Mouse (Mus musculus) spleen, postnatal 36 days (tissue): Measurements from ENCODE around the gene Clec2l.

Experiments used
- DNase-seq, 2 experiments: peaks; one replicate each; pipeline ENCODE4 v3.0.0; 2022; ENCODE audit warnings: low spot score in 2 of 2, mixed read lengths in 1 of 2

Gene Clec2l

GRCm38 (mm10) chr6:38718625-38719024 is 55.8 kb downstream of the Clec2l start:
- no peak for DNase-seq

GRCm38 (mm10) chr6:38719229-38719628 is 56.4 kb downstream of the Clec2l start:
- no peak for DNase-seq

- DNase-seq, result peak; percentile 46 to 61
These were observed 58.5 kb downstream of the Clec2l start for GRCm38 (mm10) chr6:38721361-38721760.

- no peak for DNase-seq
These were observed 62.6 kb downstream of the Clec2l start for GRCm38 (mm10) chr6:38725515-38725914.
